Mouse (Mus musculus) limb, embryonic 12.5 days (tissue): ENCODE data around the gene BC037034. TPM values are rescaled to one million over a fixed set of nuclear protein-coding genes. Genes with fewer than 3 reads are reported as not detected.

ENCODE experiments used
- ATAC-seq: fragments of 200-750 bp; cut with Nextera tagmentation; 2 replicates; pipeline ENCODE4 v1.8.0; 2017; ENCODE audit warnings: low read depth, moderate TSS enrichment; ENCODE audit not compliant: insufficient number of reproducible peaks, insufficient read depth, low FRiP score, low TSS enrichment
- H3K27ac ChIP-seq: fragments of 300-500 bp; sonication (generic); 2 replicates; pipeline ENCODE4 v1.5.1; 2016; ENCODE audit warnings: mild to moderate bottlenecking, moderate library complexity
- H3K27me3 ChIP-seq: fragments of 300-500 bp; sonication (generic); 2 replicates; pipeline ENCODE4 v1.6.1; 2016; ENCODE audit warnings: mild to moderate bottlenecking, moderate library complexity
- H3K36me3 ChIP-seq: fragments of 300-500 bp; sonication (generic); 2 replicates; pipeline ENCODE4 v1.6.1; 2016; ENCODE audit warnings: mild to moderate bottlenecking, moderate library complexity
- H3K4me1 ChIP-seq: fragments of 300-500 bp; sonication (generic); replicated peaks from 2 replicates; pipeline ENCODE4 v1.6.1; 2016
- H3K4me2 ChIP-seq: fragments of 300-500 bp; sonication (generic); 2 replicates; pipeline ENCODE4 v1.6.1; 2016; ENCODE audit warnings: mild to moderate bottlenecking, moderate library complexity
- H3K4me3 ChIP-seq: fragments of 300-500 bp; sonication (generic); replicated peaks from 2 replicates; pipeline ENCODE4 v1.5.1; 2016; ENCODE audit warnings: mild to moderate bottlenecking
- H3K9ac ChIP-seq: fragments of 300-500 bp; sonication (generic); replicated peaks from 2 replicates; pipeline ENCODE4 v1.6.1; 2016; ENCODE audit warnings: mild to moderate bottlenecking, moderate library complexity
- H3K9me3 ChIP-seq: fragments of 300-500 bp; sonication (generic); 2 replicates; pipeline ENCODE4 v1.6.1; 2016; ENCODE audit warnings: mild to moderate bottlenecking, moderate library complexity
- WGBS: fragments of 180-500 bp; shearing (Covaris S2); methylation state at CpG from one replicate; pipeline ENCODE4 v1.1.7; 2016; 5-methylcytosine and 5-hydroxymethylcytosine counted together
- polyA plus RNA-seq: library from polyadenylated mRNA; unstranded; fragments of >200 nt; fragmentation: Nextera tagmentation; extraction: Ambion mirVana; gene quantifications from 2 replicates; pipeline ENCODE4 v1.2.1, GENCODE M21; 2016

BC037034 gene
- polyA plus RNA-seq, 1 experiment from 2014 or later, result 9.7 TPM

DNA sequence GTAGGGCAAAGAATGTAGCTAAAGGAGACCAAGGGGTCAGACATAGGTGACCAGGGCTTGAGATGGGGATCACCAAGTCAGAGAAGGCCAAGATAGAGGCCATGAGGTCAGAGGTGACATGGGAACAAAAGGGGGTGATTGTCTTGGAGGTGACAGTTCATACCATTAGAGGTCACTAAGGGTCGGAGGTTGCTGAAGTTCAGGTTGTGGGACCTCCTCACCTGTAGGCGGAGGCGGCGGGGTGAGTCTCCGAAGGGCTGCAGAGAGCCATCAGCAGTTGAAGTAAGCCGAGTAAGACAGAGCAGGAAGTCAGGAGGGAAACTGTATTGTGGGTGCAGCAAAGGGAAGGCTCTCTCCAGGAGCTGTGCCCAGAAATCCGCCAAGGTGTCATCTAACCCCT, 14.2 kb upstream of the BC037034 start:
- no peak for ATAC-seq
- Histone ChIP-seq H3K27me3 (0 out of 2 replicates have a peak, but pooled peaks cover 4% of the 10 kb centered on the region), H3K36me3 (peaks cover 44% of the 10 kb centered on the region), H3K9me3 (peaks cover 8% of the 10 kb centered on the region), H3K4me2 (peak overlapping the region; percentile 93), H3K9ac (no peak overlapping the region; the same call in 1 of the 2 replicates), H3K4me3 (peak overlapping the region; percentile 74), H3K4me1 (peaks cover 48% of the 10 kb centered on the region), H3K27ac (no peak overlapping the region)
- whole genome bisulfite sequencing, result 86% methylated on average over 7 of the region's 7 CpGs

DNA sequence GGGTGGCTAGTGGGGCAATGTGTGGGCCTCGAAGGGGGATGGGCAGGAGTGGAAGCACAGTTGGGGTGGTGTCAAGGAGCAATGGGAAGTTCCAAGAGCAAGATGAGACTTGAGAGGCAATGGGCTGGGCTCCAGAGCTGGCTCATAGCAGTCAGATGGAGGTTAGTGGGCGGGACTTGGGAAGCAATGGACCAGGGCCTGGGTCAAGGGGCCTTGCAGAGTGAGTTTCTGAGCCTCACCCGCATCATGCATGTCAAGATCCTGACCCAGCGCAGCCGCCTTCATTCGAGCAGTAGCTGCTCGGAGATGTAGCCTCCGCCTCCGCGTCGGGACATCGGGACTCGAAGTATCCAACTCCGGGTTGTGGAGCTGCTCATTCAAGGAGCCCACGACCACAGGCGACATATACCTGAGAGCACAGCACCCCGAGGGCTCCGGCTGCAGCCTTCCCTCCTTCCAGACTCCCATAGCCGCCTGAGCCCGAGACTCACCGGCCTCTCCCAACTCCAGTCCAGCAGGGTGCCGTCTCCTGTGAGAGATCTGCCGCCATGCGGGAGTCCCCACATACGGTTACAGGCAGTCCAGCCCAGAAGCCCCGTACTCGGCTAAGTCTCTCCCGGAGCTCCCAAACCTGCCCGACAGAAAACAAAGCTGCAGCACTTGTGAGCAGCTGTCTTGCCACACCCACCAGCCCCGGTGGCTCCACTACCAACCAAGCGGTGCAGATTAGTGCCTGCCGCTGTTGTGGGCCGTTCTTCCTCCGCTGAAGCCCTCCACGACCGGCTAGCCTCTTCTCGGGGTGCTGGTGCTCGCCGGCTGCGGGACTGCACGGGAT, 11.6 kb upstream of the BC037034 start:
- Histone ChIP-seq H3K4me3 (peak overlapping the region; percentile 22), H3K36me3 (peaks cover 44% of the 10 kb centered on the region), H3K4me2 (peak overlapping the region; percentile 52), H3K4me1 (peaks cover 63% of the 10 kb centered on the region), H3K27me3 (peaks cover 9% of the 10 kb centered on the region), H3K9ac (peak overlapping the region; percentile 44), H3K9me3 (peaks cover 2% of the 10 kb centered on the region; the same call in 1 of the 2 replicates), H3K27ac (peak overlapping the region; percentile 36; the same call in 1 of the 2 replicates)
- 24% methylated on average over 41 of the region's 41 CpGs for WGBS
- no peak for ATAC-seq

DNA sequence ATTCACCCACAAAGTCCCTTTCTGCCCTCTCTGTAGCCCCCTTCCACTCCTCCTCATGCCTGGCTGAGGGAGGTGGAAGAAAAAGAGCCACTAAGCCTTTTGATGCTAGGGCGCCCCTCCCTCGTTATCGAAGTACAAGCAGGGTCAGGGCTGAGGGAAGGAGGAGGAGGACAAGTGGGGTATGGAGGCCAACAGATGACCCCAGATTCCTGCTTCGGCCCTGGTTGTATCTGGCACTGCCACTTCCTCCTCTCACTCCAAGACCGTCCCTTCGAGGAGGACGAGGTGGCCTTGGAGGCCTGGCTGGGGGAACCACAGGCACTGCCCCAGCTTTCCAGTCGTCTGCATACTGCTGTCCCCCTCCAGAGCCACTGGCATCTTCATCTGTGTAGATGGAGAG, 10.4 kb upstream of the BC037034 start:
- peaks cover 44% of the 10 kb centered on the region for H3K36me3 ChIP-seq
- peaks cover 9% of the 10 kb centered on the region for H3K27me3 ChIP-seq
- no peak overlapping the region for H3K4me3 ChIP-seq
- no peak overlapping the region for H3K4me2 ChIP-seq
- no peak overlapping the region for H3K9ac ChIP-seq
- peaks cover 62% of the 10 kb centered on the region for H3K4me1 ChIP-seq
- no peaks in the 10 kb centered on the region for H3K9me3 ChIP-seq
- ATAC-seq, result no peak
- H3K27ac ChIP-seq, result no peak overlapping the region
- WGBS, result 82% methylated on average over 8 of the region's 8 CpGs

DNA sequence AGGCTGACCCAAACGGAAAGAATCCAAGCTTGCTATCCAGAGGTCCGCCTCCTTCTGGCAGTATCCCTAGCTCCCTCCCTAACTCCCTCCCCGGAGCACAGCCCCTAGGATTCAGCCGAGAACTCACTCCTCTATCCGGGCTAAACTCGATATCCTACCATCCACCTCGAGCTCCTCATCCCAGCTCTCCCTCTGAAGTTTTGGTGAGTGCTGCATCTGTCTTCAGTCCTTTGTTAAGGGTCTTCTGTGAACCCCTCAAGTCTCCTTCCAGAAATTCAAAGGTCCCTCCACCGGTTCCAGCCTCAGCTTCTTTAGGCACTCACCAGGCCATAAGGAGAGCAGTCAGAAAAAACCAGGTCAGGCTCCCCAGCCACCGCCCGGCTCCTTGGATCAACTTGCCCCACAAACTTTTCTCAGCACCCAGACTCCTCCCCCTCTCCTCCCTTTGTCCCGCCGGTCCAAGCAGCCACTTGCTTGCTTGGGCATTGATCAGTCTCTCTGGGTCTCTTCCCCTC, 8.6 kb upstream of the BC037034 start, which contains the start of gene Gal3st4:
Gene Gal3st4 (minus strand): TSS at position 432 of the 515 bp plus-strand sequence.
- Histone ChIP-seq H3K4me3 (peak within 1 kb of the TSS; percentile 28), H3K9me3 (no peaks in the 10 kb centered on the region), H3K27ac (peak within 1 kb of the TSS; percentile 74), H3K9ac (peak within 1 kb of the TSS; percentile 47), H3K4me2 (peak within 1 kb of the TSS; percentile 51), H3K4me1 (peaks cover 47% of the 10 kb centered on the region), H3K36me3 (peaks cover 39% of the 10 kb centered on the region), H3K27me3 (peaks cover 9% of the 10 kb centered on the region)
- WGBS, result 1% methylated on average over 12 of the region's 12 CpGs
- ATAC-seq, result peak; percentile 55

DNA sequence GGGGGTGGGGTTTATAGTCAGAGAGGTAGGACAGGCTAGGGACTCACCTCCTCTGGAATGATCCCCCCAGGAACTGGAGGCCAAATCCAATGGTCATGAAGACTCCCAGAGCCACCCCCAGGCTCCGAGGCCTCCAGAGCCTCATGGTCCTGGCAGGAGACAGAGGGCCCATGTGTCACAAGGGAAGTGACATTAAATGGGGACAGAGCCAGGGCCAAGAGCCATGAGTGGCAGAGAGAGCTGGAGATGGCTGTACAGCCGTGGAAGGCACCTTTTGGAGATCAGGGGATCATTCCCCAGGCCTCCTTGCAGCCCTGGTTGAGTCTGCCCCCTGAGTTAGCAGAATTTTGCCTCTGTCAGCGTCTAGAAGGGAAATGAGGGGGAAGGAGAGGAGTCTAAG, 7.4 kb upstream of the BC037034 start:
- no peaks in the 10 kb centered on the region for H3K9me3 ChIP-seq
- H3K4me2 ChIP-seq, result no peak overlapping the region
- WGBS, result 51% methylated on average over 3 of the region's 3 CpGs
- peaks cover 34% of the 10 kb centered on the region for H3K4me1 ChIP-seq
- no peak for ATAC-seq
- H3K9ac ChIP-seq, result no peak overlapping the region
- H3K4me3 ChIP-seq, result no peak overlapping the region
- peaks cover 9% of the 10 kb centered on the region for H3K27me3 ChIP-seq
- no peak overlapping the region for H3K27ac ChIP-seq
- H3K36me3 ChIP-seq, result peaks cover 27% of the 10 kb centered on the region

DNA sequence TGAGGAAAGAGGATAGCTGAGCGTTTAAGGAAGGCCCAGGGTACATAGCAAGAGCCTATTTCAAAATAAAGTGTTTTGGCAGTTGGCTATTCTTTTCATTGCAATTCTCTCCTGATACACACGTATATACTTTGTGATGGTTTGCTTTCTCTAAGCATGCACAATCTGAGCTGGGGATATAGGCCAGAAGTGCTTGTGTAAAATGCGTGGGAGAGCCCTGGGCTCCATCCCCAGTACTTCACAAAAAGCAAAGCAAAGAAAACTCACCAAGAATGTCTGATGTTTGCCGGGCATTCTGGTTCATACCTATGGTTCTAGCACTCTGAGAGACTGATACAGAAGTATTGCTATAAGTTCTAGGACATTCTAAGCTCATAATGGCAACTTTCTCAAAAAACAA, 5.1 kb upstream of the BC037034 start:
- Histone ChIP-seq H3K4me1 (peaks cover 24% of the 10 kb centered on the region), H3K4me2 (no peak overlapping the region), H3K36me3 (peaks cover 14% of the 10 kb centered on the region), H3K4me3 (no peak overlapping the region), H3K9me3 (no peaks in the 10 kb centered on the region), H3K27ac (no peak overlapping the region), H3K9ac (no peak overlapping the region), H3K27me3 (peaks cover 9% of the 10 kb centered on the region)
- no peak for ATAC-seq
- WGBS, result 82% methylated on average over 4 of the region's 4 CpGs

DNA sequence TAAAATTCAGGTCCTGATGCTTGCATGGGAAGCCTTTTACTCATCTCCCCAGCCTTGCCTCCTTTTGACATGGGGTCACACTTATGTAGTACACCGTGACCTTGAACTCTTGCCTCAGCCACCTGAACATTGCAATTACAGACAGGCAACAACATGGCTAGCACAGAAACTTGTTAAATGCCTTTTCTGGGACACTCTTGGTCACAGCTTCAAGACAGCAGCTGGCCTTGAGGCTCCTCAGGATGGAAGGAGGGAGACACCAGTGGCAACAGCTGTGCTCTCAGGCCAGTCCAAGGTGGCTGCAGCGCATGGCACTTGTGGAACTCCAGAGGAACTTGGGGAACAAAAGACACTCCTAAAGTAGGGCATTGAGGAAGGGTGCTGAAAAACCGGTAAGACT, 3.3 kb upstream of the BC037034 start:
- Histone ChIP-seq H3K9me3 (no peaks in the 10 kb centered on the region), H3K4me3 (no peak overlapping the region), H3K36me3 (peaks cover 18% of the 10 kb centered on the region), H3K27me3 (peaks cover 9% of the 10 kb centered on the region), H3K4me1 (peaks cover 21% of the 10 kb centered on the region), H3K27ac (no peak overlapping the region), H3K4me2 (no peak overlapping the region), H3K9ac (no peak overlapping the region)
- WGBS, result 85% methylated on average over 3 of the region's 3 CpGs
- no peak for ATAC-seq

DNA sequence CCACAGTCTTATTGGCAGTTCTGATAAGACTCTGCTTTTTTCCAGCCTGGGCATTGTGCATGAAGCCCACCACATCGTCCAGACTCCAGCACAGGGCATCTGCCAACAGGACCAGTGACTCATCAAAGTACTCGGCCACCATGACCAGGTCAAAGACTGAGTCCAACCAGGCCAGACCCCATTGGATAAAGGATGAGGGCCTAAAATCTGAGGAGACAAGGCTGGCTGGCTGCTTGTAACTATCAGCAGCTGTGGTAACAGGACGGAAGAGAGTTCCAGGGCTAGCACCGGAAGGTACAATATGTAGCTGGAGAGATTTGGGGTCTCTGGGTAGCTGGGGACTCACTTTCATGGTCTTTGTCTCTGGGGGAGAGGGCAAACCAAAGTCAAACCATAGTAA, 1.9 kb upstream of the BC037034 start:
- peaks cover 13% of the 10 kb centered on the region for H3K4me1 ChIP-seq
- H3K27me3 ChIP-seq, result 0 out of 2 replicates have a peak, but pooled peaks cover 1% of the 10 kb centered on the region
- no peak for ATAC-seq
- H3K4me3 ChIP-seq, result no peak overlapping the region
- no peak overlapping the region for H3K27ac ChIP-seq
- 92% methylated on average over 4 of the region's 4 CpGs for WGBS
- peaks cover 32% of the 10 kb centered on the region for H3K36me3 ChIP-seq
- H3K9ac ChIP-seq, result no peak overlapping the region
- no peak overlapping the region for H3K4me2 ChIP-seq
- no peaks in the 10 kb centered on the region for H3K9me3 ChIP-seq

DNA sequence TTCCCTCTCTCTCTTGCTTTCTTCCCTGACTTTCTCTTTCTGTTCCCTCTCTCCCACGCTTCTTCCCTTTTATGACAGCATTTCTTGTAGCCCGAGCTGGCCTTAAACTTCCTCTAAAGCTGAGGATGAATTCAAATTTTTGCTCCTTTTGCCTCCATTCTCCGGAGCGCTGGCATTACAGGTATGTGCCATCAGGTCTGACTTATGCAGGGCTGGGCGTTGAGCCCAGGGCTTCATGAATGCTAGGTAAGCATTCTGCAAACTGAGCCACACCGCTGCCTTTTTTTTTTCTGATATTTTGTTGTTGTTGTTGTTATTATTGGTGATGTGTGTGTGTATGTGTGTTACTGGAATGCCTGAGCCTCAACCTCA, 360 bp upstream of the BC037034 start:
- Histone ChIP-seq H3K4me2 (peak overlapping the region; percentile 99), H3K4me3 (peak overlapping the region; percentile 88), H3K4me1 (peaks cover 13% of the 10 kb centered on the region), H3K27ac (peak overlapping the region; percentile 72), H3K36me3 (peaks cover 48% of the 10 kb centered on the region), H3K27me3 (no peaks in the 10 kb centered on the region), H3K9me3 (no peaks in the 10 kb centered on the region), H3K9ac (peak overlapping the region; percentile 93)
- no peak for ATAC-seq
- WGBS, result 18% methylated on average over 6 of the region's 6 CpGs

DNA sequence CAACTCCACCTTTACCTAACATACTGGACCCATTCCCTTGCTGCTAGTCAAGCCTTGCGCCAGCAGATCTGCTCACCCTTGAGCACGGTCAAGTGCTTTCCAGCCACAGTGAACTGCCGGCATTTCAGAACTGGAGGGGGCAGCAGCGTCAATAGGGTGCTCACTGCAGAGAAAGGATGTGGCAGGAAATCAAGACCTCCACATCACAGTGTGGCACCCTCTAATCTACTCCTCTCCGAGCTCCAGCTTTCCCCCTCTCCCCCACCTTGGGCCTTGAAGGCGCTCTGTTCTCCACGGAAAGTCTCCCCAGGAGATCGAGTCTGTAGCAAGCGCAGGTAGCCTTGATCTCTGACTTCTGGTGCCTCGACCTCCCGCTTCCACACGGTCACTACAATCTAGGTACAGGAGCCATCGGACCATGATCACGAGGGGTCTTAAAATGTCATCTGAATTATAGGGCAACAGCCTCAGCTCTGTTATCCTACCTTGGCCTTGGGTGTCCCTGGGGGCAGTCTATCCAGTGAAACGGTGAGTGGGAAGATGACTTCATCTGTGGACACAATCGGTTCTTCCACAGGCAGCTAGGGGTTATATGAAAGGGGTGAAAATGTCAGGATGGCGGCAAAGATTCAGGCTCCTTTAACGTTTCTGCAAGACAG, 1.1 kb downstream of the BC037034 start:
- H3K36me3 ChIP-seq, result peaks cover 61% of the 10 kb centered on the region
- peak overlapping the region; percentile 88 for H3K4me3 ChIP-seq
- no peak for ATAC-seq

DNA sequence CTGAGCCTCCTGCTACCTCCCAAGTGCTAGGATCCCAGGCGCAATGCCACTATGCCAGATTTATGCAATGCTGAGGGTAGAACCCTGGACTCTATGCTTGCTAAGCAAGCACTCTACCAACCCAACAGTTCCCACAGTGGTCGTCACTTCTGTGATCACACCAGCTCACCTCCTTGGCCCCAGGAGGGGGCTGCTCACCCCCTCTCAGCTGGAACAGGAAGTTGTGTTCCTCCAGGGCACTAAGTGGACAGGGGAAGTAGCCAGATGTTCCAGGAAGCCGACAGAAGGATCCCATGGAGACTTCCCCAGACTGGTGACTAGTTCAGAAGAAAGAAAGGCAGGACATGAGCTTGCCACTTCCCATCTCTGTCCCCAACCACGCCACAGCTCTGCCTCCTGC, 1.8 kb downstream of the BC037034 start:
- Histone ChIP-seq H3K9ac (no peak overlapping the region), H3K4me2 (peak overlapping the region; percentile 99; the same call in 1 of the 2 replicates), H3K4me1 (peaks cover 13% of the 10 kb centered on the region), H3K27me3 (no peaks in the 10 kb centered on the region), H3K9me3 (no peaks in the 10 kb centered on the region), H3K36me3 (peaks cover 65% of the 10 kb centered on the region), H3K4me3 (peak overlapping the region; percentile 88; the same call in 1 of the 2 replicates), H3K27ac (no peak overlapping the region)
- 79% methylated on average over 4 of the region's 4 CpGs for WGBS
- ATAC-seq, result no peak

More for the DNA sequence above, 1.1 kb downstream of the BC037034 start:
- WGBS, result 76% methylated on average over 18 of the region's 18 CpGs
- peak overlapping the region; percentile 76; the same call in 1 of the 2 replicates for H3K27ac ChIP-seq
- H3K4me1 ChIP-seq, result peaks cover 13% of the 10 kb centered on the region
- H3K9me3 ChIP-seq, result no peaks in the 10 kb centered on the region
- peak overlapping the region; percentile 93 for H3K9ac ChIP-seq
- H3K4me2 ChIP-seq, result peak overlapping the region; percentile 99
- H3K27me3 ChIP-seq, result no peaks in the 10 kb centered on the region
